Mouse (Mus musculus) MEL (cell line): Measurements from ENCODE around the gene Ptpro.

ENCODE experiments used
- CTCF ChIP-seq, 3 experiments: IDR thresholded peaks in 2 of 3; conservative IDR thresholded peaks in 1 of 3; 2 replicates each; pipeline ENCODE4 v1.5.1; 2011 to 2012; ENCODE audit warnings: low read length in 3 of 3, low read depth in 2 of 3, mild to moderate bottlenecking in 2 of 3, improper control_type of control experiment in 1 of 3, inconsistent platforms in 1 of 3, mixed read lengths in 1 of 3, moderate library complexity in 1 of 3; ENCODE audit not compliant: control insufficient read depth in 1 of 3, insufficient read depth in 1 of 3, poor library complexity in 1 of 3, severe bottlenecking in 1 of 3
- E2F4 ChIP-seq: IDR thresholded peaks from 2 replicates; pipeline ENCODE4 v1.6.1; 2011; ENCODE audit warnings: low read depth, low read length, improper control_type of control experiment, borderline replicate concordance
- ELF1 ChIP-seq: IDR thresholded peaks from 2 replicates; pipeline ENCODE4 v1.6.1; 2014; ENCODE audit warnings: low read depth, mild to moderate bottlenecking, inconsistent platforms, low read length, improper control_type of control experiment, moderate library complexity
- ETS1 ChIP-seq: IDR thresholded peaks from 2 replicates; pipeline ENCODE4 v1.6.1; 2012; ENCODE audit warnings: low read depth, mild to moderate bottlenecking, inconsistent platforms, low read length, improper control_type of control experiment, moderate library complexity
- GATA1 ChIP-seq: IDR thresholded peaks from 2 replicates; pipeline ENCODE4 v1.6.1; 2011; ENCODE audit warnings: low read depth, low read length, improper control_type of control experiment
- POLR2A ChIP-seq, 2 experiments: IDR thresholded peaks; 2 replicates each; pipeline ENCODE4 v1.6.1; 2011 to 2012; ENCODE audit warnings: low read length in 2 of 2, mild to moderate bottlenecking in 2 of 2, control low read depth in 1 of 2, improper control_type of control experiment in 1 of 2, low read depth in 1 of 2, moderate library complexity in 1 of 2; ENCODE audit not compliant: control insufficient read depth in 1 of 2, insufficient read depth in 1 of 2, poor library complexity in 1 of 2
- TAL1 ChIP-seq: IDR thresholded peaks from 2 replicates; pipeline ENCODE4 v1.6.1; 2012; ENCODE audit warnings: mild to moderate bottlenecking, inconsistent platforms, low read length, moderate library complexity, mixed read lengths
- ZC3H11A ChIP-seq: IDR thresholded peaks from 2 replicates; pipeline ENCODE4 v1.6.1; 2012; ENCODE audit warnings: low read depth, mild to moderate bottlenecking, inconsistent platforms, low read length, improper control_type of control experiment
- ZMIZ1 ChIP-seq: IDR thresholded peaks from 2 replicates; pipeline ENCODE4 v1.6.1; 2012; ENCODE audit warnings: low read depth, mild to moderate bottlenecking, inconsistent platforms, low read length, improper control_type of control experiment, moderate library complexity

DNA sequence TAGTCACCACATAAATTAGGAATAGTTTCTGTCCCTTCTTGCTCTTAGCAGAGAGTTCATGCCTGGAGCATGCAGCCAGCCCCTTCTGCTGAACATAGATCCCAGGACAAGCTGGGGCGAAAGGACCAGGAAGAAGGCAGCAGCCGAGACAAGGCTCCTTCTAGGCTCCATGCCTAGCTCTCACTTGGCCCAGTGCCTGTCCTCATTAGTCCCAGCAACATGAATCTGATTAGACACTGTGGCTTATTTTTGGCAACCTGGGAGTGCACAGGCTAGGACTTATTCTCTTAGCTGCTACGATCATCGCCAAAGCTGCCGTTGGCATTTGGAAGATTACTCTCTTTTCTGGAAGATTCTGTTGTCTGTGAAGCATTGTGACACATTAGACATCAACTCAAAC lies 112.6 kb downstream of the Ptpro start:
- no peak for TF ChIP-seq ZC3H11A
- no peak for TF ChIP-seq ELF1
- TF ChIP-seq POLR2A (IDR thresholded peaks at IDR 0.05; ENCODE audit: control insufficient read depth in 1 of 2, insufficient read depth in 1 of 2, low read depth in 1 of 2, low read length in 2 of 2, poor library complexity in 1 of 2), result no peak
- TF ChIP-seq TAL1, result no peak
- no peak for TF ChIP-seq CTCF (IDR thresholded peaks at IDR 0.05 in 2 of 3, conservative IDR thresholded peaks at IDR 0.05 in 1 of 3; ENCODE audit: control insufficient read depth in 1 of 3, insufficient read depth in 1 of 3, low read depth in 2 of 3, low read length in 3 of 3, poor library complexity in 1 of 3, severe bottlenecking in 1 of 3)
- no peak for TF ChIP-seq GATA1
- TF ChIP-seq E2F4, result no peak
- no peak for TF ChIP-seq ZMIZ1
- TF ChIP-seq ETS1, result no peak
